Mouse (Mus musculus): ENCODE results near the gene Tns2.

The Tns2 gene

DNA sequence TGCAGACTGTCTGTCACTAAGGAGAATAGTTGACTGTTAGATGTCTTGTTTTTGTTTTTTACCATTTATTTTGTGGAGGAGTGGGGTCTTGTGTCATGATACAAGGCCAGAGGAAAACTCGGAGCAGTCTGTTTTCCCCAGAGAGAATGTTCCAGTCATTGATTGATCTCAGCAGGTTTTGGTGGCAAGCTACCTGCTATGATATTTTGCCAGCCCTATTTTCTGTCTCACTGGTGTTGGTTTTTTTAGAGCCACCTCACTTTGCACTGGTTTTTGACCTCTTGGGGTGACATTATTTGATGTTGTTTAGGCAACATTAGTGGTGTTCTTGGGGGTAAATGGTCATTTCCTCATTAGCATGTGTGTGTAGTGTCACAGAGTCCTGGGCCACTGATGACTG, 8.5 kb upstream of the Tns2 start:
- no peak for DNase-seq (ENCODE audit: low read depth, low spot score)

DNA sequence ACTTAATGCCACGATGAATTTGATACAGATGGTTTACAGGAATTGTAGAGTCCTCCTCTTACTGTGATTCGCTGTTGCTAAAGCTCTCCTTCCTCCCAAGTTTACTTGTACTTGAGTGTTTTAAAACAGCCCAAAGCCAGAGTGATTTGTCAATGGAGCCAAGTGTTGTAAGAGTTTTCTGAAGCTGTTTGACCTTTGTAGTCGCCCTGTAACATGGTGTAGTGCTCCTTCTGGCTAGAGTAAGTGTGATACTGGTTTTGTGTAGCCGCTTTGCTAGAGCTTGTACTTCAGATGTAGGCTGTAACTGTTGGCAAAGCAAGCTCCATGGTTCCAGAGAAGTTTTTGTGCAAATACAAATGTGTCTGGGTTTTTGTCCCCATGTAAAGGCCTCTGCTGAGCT, 8.0 kb upstream of the Tns2 start:
- DNase-seq (ENCODE audit: low read depth, low spot score): no peak

DNA sequence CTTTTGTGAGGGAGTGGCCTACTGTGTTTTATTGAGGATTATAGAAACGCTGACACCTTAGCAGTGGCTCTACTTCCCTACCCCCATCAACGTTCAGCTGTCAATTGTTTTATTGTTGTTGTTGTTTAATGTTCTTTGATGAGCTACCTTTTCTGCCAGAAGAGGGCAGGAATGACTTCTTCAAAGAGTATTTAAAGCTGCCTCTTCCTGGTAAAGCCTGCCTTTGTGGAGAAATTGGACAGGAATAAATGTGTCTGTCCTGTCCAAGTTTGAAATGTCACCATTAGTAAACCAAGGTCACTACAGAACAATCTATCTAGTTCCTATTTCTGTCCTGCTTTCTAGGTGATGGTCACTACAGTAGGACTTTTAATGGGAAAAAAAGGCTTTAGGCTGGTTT, 6.1 kb upstream of the Tns2 start:
- DNase-seq (ENCODE audit: low read depth, low spot score): no peak

DNA sequence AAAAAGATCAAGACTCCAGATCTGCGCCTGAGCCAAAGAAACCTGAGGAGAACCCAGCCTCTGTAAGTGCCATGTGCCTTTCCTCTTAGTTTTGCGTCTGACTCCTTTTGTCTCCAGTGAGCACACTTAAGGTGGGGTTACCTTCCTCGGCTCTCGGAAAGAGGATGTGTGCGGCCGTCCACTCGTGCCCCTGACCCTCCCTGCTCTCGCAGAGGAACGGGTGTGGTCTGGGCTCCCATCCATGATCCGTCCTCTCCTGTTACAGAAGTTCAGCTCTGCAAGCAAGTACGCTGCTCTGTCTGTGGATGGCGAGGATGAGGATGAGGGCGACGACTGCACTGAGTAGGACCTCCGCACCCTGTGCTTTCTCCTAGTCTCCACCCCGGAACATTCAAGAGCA, 5.2 kb upstream of the Tns2 start:
- DNase-seq (ENCODE audit: low read depth, low spot score): no peak

DNA sequence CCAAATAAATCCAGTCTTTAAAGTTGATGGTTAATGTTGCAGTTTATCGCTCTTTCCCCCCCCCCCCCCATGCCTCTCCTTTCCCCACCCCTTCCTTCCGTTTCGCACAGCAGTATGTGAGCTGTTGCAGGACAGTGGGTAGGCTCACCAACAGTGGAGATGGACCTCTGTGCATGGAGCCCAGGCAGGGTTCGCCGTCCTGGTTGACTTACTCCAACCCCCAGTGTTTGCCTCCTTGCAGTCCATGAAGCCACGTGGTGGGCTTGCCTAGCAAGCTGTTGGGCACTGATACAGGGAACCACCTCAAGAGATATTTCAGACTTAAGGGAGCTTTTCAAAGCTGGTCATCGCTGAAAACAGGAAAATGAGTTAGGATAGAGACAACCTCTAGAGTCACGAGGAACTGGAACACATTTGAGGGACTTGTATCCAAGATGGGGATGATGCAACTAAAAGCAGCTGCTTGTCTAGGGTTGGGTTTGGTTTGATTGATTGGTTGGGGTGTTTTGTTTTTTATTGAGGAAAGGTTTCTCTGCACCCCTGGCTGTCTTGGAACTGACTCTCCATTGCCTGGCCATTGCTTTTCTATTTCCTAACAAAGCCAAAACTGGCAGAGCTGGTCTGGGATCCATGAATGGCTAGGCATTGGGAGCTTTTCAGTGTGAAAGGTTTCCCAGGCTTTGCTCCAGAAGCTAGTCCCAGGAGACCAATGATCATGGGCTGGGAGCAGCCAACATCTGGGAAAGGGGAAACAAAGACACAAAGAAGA, 2.9 kb upstream of the Tns2 start:
- DNase-seq (ENCODE audit: low read depth, low spot score): no peak

DNA sequence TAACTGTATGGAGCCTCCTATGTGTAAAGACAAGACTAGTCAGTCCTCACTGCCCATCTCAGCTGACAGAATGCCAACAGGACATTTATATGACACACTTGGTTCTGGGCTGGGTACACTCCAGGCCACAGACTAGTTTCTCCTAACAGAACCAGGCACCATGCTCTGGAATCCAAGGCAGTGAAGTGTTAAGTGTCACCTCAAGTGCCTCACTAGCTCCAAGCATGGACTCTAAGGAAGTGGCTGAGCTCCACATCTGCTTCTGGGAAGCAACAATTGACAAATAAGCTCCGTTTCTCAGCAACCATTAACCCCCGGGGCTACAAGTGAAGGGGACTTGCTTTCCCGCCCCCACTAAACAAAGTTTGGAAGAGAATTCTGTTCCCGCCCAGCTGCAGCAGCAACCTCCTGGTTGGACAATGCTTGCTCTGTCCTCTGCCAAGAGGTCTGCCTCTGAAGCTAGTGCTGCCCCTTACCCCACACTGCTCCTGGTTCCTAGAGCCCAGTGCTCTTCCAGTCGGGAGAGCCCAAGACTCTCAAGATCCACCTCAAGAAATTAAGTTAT, 2.1 kb upstream of the Tns2 start:
- no peak for DNase-seq (ENCODE audit: low read depth, low spot score)

DNA sequence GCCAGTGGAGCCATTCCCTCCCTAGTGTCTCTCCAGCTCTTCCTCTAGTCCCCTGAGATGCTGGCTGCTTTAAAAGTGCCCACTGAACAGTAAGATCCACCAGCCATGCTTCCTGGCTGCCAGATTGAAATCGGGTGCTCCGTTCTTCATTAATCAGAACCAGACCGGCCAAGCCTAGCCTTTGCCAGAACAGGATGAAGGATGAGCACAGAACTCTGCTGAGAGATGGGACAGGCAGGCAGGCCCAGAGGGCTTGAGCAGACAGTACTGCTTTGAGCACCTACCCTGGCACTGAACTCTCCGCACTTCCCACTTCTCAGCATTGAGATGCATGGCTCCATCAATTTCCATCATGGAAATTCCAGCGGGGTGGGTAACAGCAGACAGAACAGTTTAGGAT, 953 bp upstream of the Tns2 start:
- no peak for DNase-seq (ENCODE audit: low read depth, low spot score)

DNA sequence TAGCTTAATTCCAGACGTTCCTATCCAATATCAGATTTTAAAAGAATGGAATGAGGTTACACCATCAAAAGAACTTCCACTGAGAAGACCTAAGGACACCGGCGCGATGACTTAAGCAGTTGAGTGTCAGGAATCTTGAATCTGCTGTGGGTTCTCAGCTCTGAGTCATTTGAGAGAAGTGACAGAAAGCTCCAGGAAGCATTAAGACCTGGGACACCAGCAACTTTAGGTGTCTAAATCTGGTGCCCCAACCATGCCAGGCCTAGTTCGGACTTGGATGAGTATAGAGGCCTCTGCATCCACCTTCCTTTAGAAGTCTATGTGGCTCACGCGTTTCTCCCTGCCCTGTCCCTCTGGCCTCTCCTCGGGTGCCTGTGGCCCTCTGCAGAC, 447 bp upstream of the Tns2 start:
- DNase-seq (ENCODE audit: low read depth, low spot score): no peak

DNA sequence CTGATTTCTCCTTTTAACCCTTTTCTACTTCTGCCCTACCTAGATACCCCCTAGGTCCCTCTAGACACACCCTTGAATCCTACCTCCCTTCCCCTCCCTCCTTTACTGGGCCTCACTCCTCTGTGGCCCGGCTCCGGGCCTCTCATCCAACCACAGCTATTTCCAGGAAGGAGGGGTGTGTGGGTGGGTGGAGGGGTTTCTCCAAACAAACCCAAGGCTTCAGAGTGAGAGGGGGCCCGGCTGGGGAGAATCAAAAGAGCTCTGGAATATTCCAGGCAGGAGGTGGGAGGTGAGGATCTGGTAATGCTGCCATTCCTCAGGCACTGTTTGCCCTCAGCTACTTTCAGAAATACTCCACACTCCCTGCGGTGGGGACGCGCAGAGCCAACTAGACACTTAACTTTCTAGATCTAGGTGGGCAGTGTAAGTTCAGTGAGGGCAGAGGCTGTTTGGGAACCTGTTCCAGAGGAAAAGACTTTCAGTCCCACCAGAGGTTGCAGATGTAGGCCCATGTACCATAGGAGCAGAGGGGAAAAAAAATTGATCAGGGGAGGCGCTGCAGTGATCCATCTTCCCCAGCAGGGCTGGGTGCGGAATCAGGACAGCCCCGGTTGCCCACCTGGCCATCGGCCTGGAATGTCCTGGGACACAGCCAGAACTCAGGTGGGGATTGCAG, 921 bp downstream of the Tns2 start:
- no peak for DNase-seq (ENCODE audit: low read depth, low spot score)

DNA sequence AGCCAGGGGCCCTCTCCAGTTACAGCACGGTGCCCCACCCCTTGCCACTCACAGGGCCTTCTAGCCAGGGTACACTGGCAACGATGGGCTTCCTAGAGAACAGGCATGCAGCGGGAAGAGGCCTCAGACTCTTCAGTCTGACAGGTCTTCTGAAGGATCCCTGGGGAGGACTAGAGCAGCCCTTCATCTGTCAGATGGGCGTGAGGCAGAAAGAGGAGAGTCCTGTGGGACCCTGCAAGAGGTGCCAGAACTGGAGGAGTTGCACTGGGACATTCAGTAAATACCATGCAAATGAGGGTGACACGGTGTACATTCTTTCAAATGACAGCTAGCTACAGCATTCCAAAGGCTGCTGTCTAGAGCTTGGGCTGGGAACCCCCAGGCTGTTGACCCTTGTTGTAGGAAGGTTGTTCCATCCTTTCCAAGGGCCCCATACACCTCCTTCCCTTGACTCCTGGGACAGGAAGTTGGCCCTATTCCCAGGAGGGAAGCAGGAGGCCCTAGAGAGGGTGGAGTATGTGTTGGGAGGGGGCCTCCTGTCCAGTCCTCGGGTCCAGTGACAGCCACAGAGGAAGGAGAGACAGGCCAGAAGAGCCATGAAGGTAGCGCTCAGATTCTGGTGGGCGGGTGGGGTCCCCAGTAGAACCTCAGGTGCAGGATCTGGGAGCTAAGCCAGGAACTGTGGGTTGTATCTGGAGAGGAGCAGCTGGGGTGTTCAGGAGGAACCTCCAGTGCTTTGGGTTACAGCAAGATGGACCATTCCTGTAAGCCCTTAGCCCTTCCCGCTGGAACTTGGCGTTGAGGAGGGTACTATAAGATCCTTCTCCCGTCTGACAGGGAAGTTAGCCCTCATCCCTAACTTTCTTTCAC, 1.7 kb downstream of the Tns2 start:
- DNase-seq (ENCODE audit: low read depth, low spot score): no peak

DNA sequence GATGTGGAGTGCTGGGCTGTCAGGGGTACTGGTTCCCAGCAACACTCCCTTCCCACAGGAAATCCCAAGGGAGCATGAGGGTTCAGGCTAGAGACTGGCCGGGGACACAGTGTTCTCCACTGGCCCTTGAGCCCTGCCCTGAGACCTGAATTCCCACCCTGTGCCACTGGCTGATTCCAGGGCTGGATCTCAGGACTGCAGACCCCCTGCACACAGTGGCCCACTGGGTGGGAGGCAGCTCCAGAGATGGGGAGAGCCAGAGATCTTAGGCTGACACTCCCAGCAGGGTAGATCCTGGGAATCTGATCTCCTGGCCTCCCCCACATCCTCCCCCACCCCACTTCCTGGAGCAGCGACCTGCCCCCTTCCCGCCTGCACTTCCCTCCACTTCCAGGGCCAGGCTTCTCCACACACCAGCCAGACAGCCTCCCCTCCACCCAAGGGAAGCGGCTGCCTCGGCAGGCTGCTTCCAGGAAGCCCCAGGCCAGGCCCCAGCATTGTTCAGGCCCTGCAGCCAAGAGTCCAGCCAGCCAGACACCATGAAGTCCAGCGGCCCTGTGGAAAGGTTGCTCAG, 2.4 kb downstream of the Tns2 start:
- DNase-seq (ENCODE audit: low read depth, low spot score): no peak

DNA sequence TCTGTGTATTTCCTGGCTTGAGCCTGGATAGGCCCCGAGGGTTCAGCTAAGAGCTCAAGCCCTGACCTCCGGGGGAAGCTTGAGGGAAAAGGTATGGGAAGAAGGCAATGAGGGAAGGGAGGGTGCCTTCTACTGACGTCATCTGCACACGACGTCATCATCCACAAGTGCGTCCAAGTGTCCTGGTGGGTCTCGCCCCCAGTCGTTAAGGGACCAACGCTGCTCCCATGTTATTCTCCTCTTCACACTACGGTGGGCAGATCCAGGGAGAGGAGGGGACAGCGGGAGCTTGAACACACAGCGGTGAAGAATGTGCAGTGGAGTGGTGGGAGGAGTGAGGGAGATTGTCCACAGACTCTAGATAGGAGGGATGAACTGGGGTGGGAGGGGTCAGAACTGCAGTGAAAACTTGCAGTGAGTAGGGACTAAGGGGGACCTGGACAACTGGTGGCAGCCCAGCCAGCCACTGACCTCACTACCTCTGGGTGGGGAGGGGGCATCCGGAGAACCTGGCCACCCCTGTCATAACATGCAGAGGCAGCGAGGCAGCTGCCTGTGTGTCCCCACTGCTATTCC, 3.2 kb downstream of the Tns2 start:
- no peak for DNase-seq (ENCODE audit: low read depth, low spot score)

DNA sequence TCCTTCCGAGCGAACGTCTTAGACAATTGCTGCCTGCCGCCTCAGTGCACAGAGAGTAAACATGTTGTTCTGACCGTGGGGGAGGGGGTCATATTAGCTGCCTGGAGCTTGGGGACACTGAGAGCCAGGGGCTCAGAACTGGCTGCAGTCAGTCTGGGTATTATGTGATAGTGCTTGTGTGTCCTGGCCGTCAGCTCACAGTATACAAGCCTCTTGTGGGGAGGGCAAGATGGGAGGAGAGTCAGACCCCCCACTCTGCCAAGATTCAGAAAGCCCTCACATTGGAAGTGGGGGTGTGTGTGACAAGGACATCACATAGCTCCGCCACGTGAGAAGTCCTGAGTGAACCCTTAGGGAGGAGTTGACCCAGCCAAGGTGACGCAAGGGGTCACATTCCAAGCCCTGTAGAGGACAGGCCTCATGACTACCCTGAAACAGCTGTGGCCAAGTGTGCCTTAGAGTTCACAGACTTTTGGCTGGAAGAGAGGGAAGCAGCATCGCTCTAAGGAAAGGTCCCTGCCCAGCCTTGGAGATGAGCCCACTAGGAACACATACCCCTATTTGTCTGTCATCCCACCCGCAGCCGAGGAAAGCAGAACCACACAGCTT, 3.8 kb downstream of the Tns2 start:
- DNase-seq (ENCODE audit: low read depth, low spot score): peak; percentile 68

DNA sequence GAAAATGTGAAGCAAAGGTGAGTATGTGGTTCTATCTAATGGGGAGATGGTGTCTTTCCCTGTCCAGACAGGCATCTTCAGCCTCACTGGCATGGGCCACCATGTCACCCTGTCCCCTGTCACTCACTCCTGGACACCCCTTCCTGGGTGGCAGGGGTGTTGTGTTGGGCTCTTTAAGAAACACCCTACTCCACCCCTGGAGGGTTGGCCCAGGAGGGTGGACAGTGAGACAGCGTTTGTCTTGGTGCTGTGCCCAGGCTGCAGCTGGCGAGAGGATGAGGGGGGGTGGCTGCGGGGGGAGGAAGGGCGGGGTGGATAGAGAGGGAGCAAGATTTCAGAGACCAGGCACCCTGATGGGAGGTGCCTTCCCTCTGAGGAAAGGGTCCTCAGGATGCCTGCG, 5.1 kb downstream of the Tns2 start:
- no peak for DNase-seq (ENCODE audit: low read depth, low spot score)

DNA sequence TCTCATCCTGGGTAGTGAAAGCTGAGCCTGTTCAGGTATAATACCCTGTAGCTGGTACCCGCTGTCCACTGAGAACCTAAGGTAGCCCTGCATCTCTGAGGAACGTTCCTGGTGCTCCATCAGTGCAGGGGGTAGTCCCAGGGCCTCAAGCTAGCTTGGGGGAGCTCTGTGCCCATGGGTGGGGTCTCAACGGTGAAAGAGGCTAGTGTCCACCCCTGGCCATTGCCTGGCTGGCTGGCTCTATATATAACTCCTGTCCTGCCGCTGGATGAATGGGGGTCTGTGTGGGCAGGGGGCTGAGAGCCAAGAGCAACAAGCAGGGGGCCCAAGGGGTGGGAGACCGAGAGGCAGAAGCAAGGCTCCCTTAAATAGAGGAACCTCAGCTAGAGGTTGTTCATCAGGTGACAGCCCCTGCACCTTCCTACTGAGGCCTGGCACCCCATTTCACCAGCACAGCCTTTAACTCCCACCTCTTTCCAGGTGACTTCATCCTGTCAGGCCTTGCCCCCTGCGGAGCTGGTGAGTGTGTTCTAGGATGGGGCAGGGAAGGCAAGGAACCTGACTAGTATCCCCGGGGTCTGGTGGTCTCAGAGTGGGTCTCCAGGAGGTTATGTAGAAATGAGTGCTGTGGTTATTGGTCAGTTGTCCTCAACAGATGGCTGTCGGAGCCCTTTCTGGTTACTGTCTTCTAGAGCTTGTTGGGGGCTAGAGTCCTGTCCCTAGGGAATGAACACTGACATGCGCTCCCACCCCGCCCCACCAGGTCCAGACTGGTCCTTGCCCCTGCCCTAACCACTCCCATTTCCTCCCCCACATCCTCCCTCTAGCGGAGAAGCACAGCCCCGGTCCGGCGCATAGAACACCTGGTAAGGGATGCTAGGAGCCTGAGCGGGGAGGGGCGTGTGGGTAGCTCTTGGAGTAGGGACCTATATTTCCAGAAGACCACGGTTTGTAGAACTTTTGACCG, 5.8 kb downstream of the Tns2 start:
- DNase-seq (ENCODE audit: low read depth, low spot score): no peak

DNA sequence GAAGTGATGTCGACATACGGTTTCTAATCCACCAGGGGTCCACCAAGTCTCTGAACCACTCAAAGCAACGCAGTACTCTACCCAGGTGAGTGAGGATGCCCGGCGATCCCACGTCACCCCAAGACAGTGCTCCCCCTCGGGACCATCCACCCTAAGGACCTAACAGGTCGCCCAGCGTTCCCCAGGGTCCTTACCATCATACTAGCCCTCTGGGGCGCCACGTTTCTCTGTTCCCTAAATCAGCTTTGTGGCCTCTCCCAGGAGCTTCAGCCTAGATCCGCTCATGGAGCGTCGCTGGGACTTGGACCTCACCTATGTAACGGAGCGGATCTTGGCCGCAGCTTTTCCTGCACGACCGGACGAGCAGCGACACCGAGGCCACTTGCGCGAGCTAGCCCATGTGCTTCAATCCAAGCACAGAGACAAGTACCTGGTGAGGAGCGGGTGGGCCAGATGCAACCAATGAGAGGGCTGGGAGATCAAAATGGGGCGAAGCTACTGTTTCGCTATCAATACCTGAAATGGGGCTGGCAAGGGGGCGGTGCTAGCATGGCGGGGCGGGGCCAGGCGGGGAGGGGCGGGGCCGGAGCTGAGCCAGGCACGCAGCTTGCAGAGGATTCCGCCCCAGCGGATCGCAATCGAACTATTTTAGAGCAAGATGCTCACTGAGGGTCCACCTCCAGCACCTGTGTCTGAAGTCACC, 6.7 kb downstream of the Tns2 start:
- no peak for DNase-seq (ENCODE audit: low read depth, low spot score)

DNA sequence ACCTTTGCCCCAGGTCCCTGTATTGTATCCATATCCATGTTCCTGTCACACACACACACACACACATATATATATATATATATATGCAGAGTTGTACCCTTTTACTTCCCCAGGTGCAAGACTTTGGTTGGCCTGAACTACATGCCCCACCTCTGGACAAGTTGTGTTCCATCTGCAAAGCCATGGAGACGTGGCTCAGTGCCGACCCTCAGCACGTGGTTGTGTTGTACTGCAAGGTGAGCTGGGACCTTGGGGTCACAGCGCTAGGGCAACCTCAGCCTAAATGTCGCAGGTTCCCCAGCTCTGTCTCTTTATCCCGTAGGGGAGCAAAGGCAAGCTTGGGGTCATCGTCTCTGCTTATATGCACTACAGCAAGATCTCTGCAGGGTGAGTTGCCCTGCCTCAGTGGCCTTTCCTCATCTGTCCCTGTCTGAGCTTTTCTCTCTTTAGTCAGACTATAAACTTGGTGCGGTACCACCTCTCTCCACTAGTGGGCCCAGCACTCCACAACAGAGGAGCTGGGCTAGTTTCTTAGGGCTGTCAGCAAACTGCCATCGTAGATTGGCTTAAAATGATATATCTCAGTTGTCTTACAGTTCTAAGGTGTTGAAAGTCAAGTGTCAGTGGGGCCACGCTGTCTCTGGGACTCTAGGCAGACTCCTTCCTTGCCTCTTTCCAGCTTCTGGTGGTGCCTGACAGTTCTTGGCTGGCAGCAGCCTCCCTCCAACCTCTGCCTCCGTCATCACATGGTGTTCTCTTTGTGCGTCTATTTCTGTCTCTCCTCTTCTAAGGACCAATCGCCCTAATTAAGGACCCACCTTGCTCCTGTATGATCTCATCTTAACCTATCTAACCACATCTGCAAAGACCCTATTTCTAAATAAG, 7.7 kb downstream of the Tns2 start:
- peak; percentile 77 for DNase-seq (ENCODE audit: low read depth, low spot score)
